Mouse (Mus musculus) small intestine, adult 2 months (tissue): ENCODE data around the gene Cntn2.

Experiments used
- CTCF ChIP-seq: fragments of 200-500 bp; IDR thresholded peaks from 2 replicates; pipeline ENCODE4 v1.5.1; 2012; ENCODE audit warnings: low read depth, mild to moderate bottlenecking, control low read depth, inconsistent platforms, low read length, moderate library complexity, mixed read lengths; ENCODE audit not compliant: insufficient replicate concordance, insufficient read length; ENCODE audit errors: extremely low read depth
- POLR2A ChIP-seq: fragments of 200-500 bp; IDR thresholded peaks from 2 replicates; pipeline ENCODE4 v1.6.1; 2012; ENCODE audit warnings: low read depth, mild to moderate bottlenecking, control low read depth, inconsistent platforms, low read length, moderate library complexity

DNA sequence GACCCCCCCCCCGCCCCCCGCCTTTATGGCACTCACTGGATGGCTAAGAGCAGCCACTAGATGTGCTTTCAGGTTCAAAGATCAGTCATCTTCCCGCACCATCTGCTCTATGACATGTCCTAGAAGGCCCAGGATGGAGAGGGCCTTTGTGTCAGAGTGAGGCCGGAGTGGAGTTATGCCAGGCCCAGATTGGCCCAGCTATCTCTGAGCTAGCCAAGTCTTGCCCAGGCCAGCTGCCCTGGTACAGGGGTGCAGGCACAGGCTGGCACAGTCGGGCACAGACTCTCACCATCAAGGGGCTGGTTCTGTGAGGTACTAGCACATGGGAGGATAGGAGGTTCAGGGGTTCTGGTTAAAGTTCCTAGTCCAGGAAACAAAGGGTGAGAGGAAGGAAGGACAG is 5.3 kb downstream of the Cntn2 start:
- TF ChIP-seq CTCF (no peak), POLR2A (no peak)
